Mouse (Mus musculus): Measurements from ENCODE around the gene Eif4ebp2. TPM values are rescaled to one million over a fixed set of nuclear protein-coding genes. Genes with fewer than 3 reads are reported as not detected.

The Eif4ebp2 gene
- polyA plus RNA-seq, 1 experiment from 2014 or later: 34.8 TPM

- no peaks in the 10 kb centered on the region for H3K36me3 ChIP-seq (ENCODE audit: control insufficient read depth, insufficient read depth, low read length)
- H3K9ac ChIP-seq (ENCODE audit: low read length): no peak overlapping the region
- no peak for DNase-seq (ENCODE audit: low spot score)
- ATAC-seq (ENCODE audit: insufficient read depth, low FRiP score, low TSS enrichment): no peak
- H3K9me3 ChIP-seq (ENCODE audit: control insufficient read depth, low read length): no peaks in the 10 kb centered on the region
- H3K27me3 ChIP-seq (ENCODE audit: control insufficient read depth, insufficient read depth, low read length): no peaks in the 10 kb centered on the region
- H3K27ac ChIP-seq (ENCODE audit: low read depth, low read length): no peak overlapping the region
- 84% methylated on average over 8 of the region's 8 CpGs for WGBS
- H3K4me3 ChIP-seq (ENCODE audit: low read depth, low read length): no peak overlapping the region
- H3K4me1 ChIP-seq (ENCODE audit: control insufficient read depth, insufficient read depth, low read length): no peaks in the 10 kb centered on the region
- H3K4me2 ChIP-seq (ENCODE audit: low read depth): no peak overlapping the region
Observed at GRCm38 (mm10) chr10:61486551-61487339, 34.3 kb upstream of the Eif4ebp2 start.

GRCm38 (mm10) chr10:61484801-61485200 lies 32.3 kb upstream of the Eif4ebp2 start:
- 74% methylated on average over 11 of the region's 11 CpGs for WGBS
- no peak overlapping the region for H3K4me3 ChIP-seq (ENCODE audit: low read depth, low read length)
- H3K9ac ChIP-seq (ENCODE audit: low read length): no peak overlapping the region
- ATAC-seq (ENCODE audit: insufficient read depth, low FRiP score, low TSS enrichment) (no peak), DNase-seq (ENCODE audit: low spot score) (no peak)
- H3K4me1 ChIP-seq (ENCODE audit: control insufficient read depth, insufficient read depth, low read length): no peaks in the 10 kb centered on the region
- H3K9me3 ChIP-seq (ENCODE audit: control insufficient read depth, low read length): no peaks in the 10 kb centered on the region
- H3K27ac ChIP-seq (ENCODE audit: low read depth, low read length): no peak overlapping the region
- no peak overlapping the region for H3K4me2 ChIP-seq (ENCODE audit: low read depth)
- no peaks in the 10 kb centered on the region for H3K27me3 ChIP-seq (ENCODE audit: control insufficient read depth, insufficient read depth, low read length)
- H3K36me3 ChIP-seq (ENCODE audit: control insufficient read depth, insufficient read depth, low read length): no peaks in the 10 kb centered on the region

GRCm38 (mm10) chr10:61482771-61483170 lies 30.3 kb upstream of the Eif4ebp2 start:
- Histone ChIP-seq H3K4me2 (ENCODE audit: low read depth) (no peak overlapping the region), H3K27ac (ENCODE audit: low read depth, low read length) (no peak overlapping the region), H3K27me3 (ENCODE audit: control insufficient read depth, insufficient read depth, low read length) (no peaks in the 10 kb centered on the region), H3K9me3 (ENCODE audit: control insufficient read depth, low read length) (no peaks in the 10 kb centered on the region), H3K4me1 (ENCODE audit: control insufficient read depth, insufficient read depth, low read length) (no peaks in the 10 kb centered on the region), H3K36me3 (ENCODE audit: control insufficient read depth, insufficient read depth, low read length) (no peaks in the 10 kb centered on the region), H3K4me3 (ENCODE audit: low read depth, low read length) (no peak overlapping the region), H3K9ac (ENCODE audit: low read length) (no peak overlapping the region)
- 92% methylated on average over 7 of the region's 7 CpGs for WGBS
- DNase-seq (ENCODE audit: low spot score): no peak
- no peak for ATAC-seq (ENCODE audit: insufficient read depth, low FRiP score, low TSS enrichment)

GRCm38 (mm10) chr10:61480488-61480887 lies 28.0 kb upstream of the Eif4ebp2 start:
- Histone ChIP-seq H3K4me2 (ENCODE audit: low read depth) (no peak overlapping the region), H3K27me3 (ENCODE audit: control insufficient read depth, insufficient read depth, low read length) (no peaks in the 10 kb centered on the region), H3K27ac (ENCODE audit: low read depth, low read length) (no peak overlapping the region), H3K4me3 (ENCODE audit: low read depth, low read length) (no peak overlapping the region), H3K9ac (ENCODE audit: low read length) (no peak overlapping the region), H3K36me3 (ENCODE audit: control insufficient read depth, insufficient read depth, low read length) (no peaks in the 10 kb centered on the region), H3K4me1 (ENCODE audit: control insufficient read depth, insufficient read depth, low read length) (no peaks in the 10 kb centered on the region), H3K9me3 (ENCODE audit: control insufficient read depth, low read length) (no peaks in the 10 kb centered on the region)
- DNase-seq (ENCODE audit: low spot score): no peak
- ATAC-seq (ENCODE audit: insufficient read depth, low FRiP score, low TSS enrichment): no peak
- WGBS: 72% methylated on average over 1 of the region's 1 CpGs

GRCm38 (mm10) chr10:61479927-61480326 lies 27.5 kb upstream of the Eif4ebp2 start:
- WGBS: 96% methylated on average over 4 of the region's 4 CpGs
- Histone ChIP-seq H3K36me3 (ENCODE audit: control insufficient read depth, insufficient read depth, low read length) (no peaks in the 10 kb centered on the region), H3K4me1 (ENCODE audit: control insufficient read depth, insufficient read depth, low read length) (0 out of 2 replicates have a peak, but pooled peaks cover under 1% of the 10 kb centered on the region), H3K27me3 (ENCODE audit: control insufficient read depth, insufficient read depth, low read length) (no peaks in the 10 kb centered on the region), H3K4me3 (ENCODE audit: low read depth, low read length) (no peak overlapping the region), H3K4me2 (ENCODE audit: low read depth) (no peak overlapping the region), H3K9me3 (ENCODE audit: control insufficient read depth, low read length) (no peaks in the 10 kb centered on the region), H3K9ac (ENCODE audit: low read length) (no peak overlapping the region), H3K27ac (ENCODE audit: low read depth, low read length) (no peak overlapping the region)
- DNase-seq (ENCODE audit: low spot score): no peak
- no peak for ATAC-seq (ENCODE audit: insufficient read depth, low FRiP score, low TSS enrichment)

GRCm38 (mm10) chr10:61479461-61479860 lies 27.0 kb upstream of the Eif4ebp2 start:
- no peak for DNase-seq (ENCODE audit: low spot score)
- 94% methylated on average over 10 of the region's 10 CpGs for WGBS

GRCm38 (mm10) chr10:61476440-61477165 lies 24.1 kb upstream of the Eif4ebp2 start:
- Histone ChIP-seq H3K9ac (ENCODE audit: low read length) (peak overlapping the region; percentile 73), H3K27me3 (ENCODE audit: control insufficient read depth, insufficient read depth, low read length) (no peaks in the 10 kb centered on the region), H3K4me1 (ENCODE audit: control insufficient read depth, insufficient read depth, low read length) (0 out of 2 replicates have a peak, but pooled peaks cover 2% of the 10 kb centered on the region), H3K4me2 (ENCODE audit: low read depth) (peak overlapping the region; percentile 88), H3K4me3 (ENCODE audit: low read depth, low read length) (peak overlapping the region; percentile 63), H3K36me3 (ENCODE audit: control insufficient read depth, insufficient read depth, low read length) (no peaks in the 10 kb centered on the region), H3K27ac (ENCODE audit: low read depth, low read length) (no peak overlapping the region), H3K9me3 (ENCODE audit: control insufficient read depth, low read length) (no peaks in the 10 kb centered on the region)
- ATAC-seq (ENCODE audit: insufficient read depth, low FRiP score, low TSS enrichment) (no peak), DNase-seq (ENCODE audit: low spot score) (no peak)
- WGBS: 3% methylated on average over 15 of the region's 15 CpGs

More at GRCm38 (mm10) chr10:61479461-61479860, 27.0 kb upstream of the Eif4ebp2 start:
- Histone ChIP-seq H3K4me2 (ENCODE audit: low read depth) (no peak overlapping the region), H3K4me1 (ENCODE audit: control insufficient read depth, insufficient read depth, low read length) (0 out of 2 replicates have a peak, but pooled peaks cover 2% of the 10 kb centered on the region), H3K36me3 (ENCODE audit: control insufficient read depth, insufficient read depth, low read length) (no peaks in the 10 kb centered on the region), H3K9ac (ENCODE audit: low read length) (no peak overlapping the region), H3K9me3 (ENCODE audit: control insufficient read depth, low read length) (no peaks in the 10 kb centered on the region), H3K27ac (ENCODE audit: low read depth, low read length) (no peak overlapping the region), H3K4me3 (ENCODE audit: low read depth, low read length) (no peak overlapping the region), H3K27me3 (ENCODE audit: control insufficient read depth, insufficient read depth, low read length) (no peaks in the 10 kb centered on the region)
- ATAC-seq (ENCODE audit: insufficient read depth, low FRiP score, low TSS enrichment): no peak

- Histone ChIP-seq H3K4me3 (ENCODE audit: low read depth, low read length) (peak within 1 kb of the TSS; percentile 63), H3K4me1 (ENCODE audit: control insufficient read depth, insufficient read depth, low read length) (0 out of 2 replicates have a peak, but pooled peaks cover 2% of the 10 kb centered on the region), H3K27me3 (ENCODE audit: control insufficient read depth, insufficient read depth, low read length) (no peaks in the 10 kb centered on the region), H3K36me3 (ENCODE audit: control insufficient read depth, insufficient read depth, low read length) (no peaks in the 10 kb centered on the region), H3K4me2 (ENCODE audit: low read depth) (peak within 1 kb of the TSS; percentile 88), H3K27ac (ENCODE audit: low read depth, low read length) (peak within 1 kb of the TSS; percentile 69), H3K9ac (ENCODE audit: low read length) (peak within 1 kb of the TSS; percentile 73), H3K9me3 (ENCODE audit: control insufficient read depth, low read length) (no peaks in the 10 kb centered on the region)
- under 1% methylated on average over 68 of the region's 70 CpGs for WGBS
- peak; percentile 98 for ATAC-seq (ENCODE audit: insufficient read depth, low FRiP score, low TSS enrichment)
- DNase-seq (ENCODE audit: low spot score): peak; percentile 98
Observed at GRCm38 (mm10) chr10:61475594-61476439, 23.4 kb upstream of the Eif4ebp2 start, which contains the start of gene Lrrc20. Gene Lrrc20, plus strand, starts transcription at chr10:61475801.

All from neural tube, embryonic 11.5 days (tissue).